Mouse (Mus musculus): ENCODE data around the gene Ptprm.

Gene Ptprm

DNA sequence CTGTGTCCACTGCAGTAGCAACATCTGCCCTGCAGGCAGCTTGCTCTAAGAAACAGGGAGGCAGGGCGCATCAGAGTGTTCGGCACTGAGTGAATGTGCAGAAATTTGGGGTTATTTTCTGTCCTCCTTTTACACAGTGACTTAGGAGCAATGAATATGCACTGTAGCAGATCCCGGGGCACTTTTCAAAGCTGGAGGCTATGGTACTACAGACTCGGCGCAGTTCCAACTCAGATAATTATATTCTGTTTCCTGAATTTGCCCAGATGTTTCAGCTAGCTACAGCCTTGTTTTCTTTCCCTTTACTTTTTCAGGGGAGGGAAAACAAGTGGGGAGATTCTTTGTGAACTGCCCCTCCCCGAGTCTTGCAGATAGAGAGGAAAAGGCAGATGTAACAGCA is 281.1 kb downstream of the Ptprm start:
- DNase-seq (ENCODE audit: low spot score), result no peak

DNA sequence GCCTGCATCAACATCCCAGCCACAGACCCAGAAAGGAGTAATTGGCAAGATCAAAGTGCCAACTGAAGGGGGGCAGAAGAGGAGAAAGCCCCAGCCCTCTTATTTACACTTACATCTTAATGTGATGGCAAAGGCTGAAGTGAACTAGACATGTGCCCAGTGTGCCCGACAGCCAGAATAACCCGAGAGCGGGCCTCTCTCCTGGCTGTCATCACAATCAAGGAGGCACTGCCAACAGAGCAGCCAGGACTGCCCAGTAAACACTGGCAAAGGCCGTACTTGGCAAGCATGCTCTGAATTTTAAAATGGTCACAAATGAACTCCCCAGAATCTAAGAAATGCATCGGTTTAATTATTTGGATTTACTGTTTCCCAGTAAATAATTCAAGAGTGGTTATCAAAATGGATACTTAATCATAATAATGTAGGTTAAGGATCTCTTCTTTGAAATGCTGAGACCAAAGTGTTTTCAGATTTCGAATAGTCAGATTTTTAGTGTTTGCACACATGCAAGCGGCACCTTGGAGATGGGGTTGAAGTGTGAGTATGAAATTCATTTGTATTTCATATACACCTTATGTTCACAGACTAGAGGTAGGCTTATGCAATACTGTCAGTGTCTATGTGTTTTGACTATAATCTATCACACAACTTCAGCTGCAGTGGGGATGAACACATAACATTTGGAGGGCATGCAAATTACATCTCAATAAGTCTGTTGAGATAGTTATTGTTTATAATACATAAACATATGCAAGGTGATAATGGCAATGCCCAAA is 282.8 kb downstream of the Ptprm start:
- no peak for DNase-seq (ENCODE audit: low spot score)

DNA sequence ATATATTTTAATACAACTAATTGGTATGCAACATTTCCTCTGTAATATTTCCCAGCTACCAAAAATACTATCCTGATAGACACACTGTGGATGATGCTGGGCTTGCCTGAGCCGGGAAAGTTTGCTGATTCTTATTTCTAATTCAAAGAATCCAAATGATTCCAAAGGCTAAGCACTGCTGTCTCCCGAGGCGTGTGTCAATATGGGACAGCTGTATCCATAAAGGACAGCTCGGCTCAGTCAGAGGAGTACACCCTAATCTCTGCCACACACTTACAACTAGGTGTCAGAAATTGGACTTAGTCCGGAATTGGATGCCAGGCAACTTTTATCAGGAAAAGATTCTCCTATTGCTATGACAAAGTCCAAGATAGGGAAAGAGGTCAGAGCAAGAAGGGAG is 290.6 kb downstream of the Ptprm start:
- no peak for DNase-seq (ENCODE audit: low spot score)

DNA sequence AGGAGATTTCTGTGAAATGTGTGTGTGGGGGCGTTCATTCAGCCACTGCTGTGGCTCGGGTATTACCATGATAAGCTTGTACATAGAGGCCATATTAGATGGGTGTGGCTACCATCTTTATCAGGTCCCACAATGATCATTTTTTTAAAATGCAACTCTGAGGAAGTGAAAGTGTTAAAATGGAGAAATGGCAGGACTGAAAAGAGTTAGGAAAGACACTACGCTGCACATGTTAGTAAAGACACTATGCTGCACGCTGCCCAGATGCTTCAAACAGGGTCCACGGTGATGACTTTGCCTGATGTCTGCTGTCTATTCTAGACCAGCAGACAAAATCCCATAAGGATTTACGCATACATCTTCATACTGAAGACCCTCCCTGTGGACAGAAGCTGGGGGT is 298.6 kb downstream of the Ptprm start:
- no peak for DNase-seq (ENCODE audit: low spot score)

DNA sequence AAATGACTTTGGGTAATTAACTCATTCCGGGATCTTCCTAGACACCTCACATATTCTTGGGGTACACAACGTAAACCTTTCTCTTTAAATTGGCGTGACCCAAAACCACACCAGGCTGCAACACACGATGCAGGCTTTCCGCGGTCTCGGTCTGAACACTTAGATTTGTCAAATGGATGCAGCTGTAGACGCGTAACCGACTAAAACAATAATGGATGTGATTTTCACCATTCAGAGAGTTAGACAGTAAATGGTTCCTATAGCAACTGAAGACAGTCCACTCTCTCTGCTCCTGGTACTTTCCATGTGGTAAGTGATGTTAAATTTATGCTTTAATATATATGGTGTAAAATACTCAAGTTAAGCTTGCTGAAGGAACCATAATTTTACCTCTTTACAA is 300.1 kb downstream of the Ptprm start:
- DNase-seq (ENCODE audit: low spot score), result no peak

DNA sequence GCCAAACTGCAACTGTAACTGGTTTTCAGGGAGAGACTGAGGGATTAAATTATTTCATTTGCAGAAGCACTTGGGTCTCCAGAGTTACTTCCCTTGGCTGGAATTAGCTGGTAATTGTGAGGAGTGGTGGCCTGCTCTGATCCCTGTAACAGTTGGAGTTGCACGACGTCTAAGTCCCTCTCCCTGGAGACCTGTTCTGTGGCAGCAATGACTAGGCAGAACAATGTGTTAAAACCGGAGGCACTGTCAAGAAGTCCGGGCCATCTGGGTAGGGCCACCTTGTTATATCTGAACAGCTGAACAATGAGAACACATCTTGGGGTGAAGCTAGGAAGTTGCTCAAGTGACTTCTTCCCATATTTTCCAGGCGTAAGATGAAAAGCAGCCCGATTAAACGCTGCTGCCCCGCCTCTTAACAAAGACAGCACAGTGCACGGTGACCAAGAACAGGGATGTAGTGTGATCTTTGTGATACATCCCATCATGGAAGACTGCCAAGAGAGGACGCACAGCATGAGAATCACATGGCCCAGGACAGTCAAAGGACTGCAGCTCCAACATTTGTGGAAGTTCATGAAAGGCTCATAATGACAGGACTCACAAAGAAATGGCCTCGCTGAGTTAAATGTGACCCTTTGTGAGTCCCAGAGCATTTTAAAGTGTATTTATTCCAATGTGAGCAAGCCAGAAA is 301.5 kb downstream of the Ptprm start:
- DNase-seq (ENCODE audit: low spot score), result no peak

DNA sequence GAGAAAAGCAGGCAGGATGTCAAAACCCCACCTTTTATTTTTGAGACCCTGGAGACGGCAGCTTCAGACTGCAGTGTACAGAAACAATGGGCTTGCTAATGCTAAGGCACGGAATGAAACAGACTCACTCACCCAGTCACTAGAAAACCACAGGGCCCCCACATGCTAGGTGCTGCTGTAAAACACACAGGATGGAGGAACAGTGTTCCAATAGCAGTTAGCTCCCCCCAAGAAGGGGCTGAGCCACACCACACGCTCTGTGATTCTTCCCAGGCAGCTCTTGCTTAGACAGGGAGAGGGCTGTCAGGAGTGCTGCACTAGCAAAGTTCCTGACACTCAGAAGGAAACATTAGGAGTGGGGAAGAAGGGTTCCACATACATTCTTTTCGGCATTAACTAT is 306.6 kb downstream of the Ptprm start:
- DNase-seq (ENCODE audit: low spot score), result peak; percentile 26

DNA sequence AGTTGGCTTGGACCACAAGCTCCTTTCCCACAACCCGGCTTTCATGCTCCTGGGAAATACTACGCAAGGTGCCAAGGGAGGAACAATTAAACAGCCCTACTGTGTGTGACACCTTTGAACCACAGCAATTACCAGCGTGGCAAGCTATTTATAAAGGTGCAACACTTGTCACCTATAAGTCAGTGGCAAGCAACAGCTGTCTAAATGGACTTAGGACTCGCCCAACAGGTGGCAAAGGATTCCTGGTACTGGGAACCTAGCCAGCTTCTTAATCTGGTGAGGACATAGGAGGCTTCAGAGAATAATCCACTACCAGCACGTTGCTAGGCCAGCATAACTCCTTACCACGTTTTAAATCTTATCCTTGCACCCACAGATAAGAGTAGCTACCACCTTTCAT is 315.7 kb downstream of the Ptprm start:
- no peak for DNase-seq (ENCODE audit: low spot score)

DNA sequence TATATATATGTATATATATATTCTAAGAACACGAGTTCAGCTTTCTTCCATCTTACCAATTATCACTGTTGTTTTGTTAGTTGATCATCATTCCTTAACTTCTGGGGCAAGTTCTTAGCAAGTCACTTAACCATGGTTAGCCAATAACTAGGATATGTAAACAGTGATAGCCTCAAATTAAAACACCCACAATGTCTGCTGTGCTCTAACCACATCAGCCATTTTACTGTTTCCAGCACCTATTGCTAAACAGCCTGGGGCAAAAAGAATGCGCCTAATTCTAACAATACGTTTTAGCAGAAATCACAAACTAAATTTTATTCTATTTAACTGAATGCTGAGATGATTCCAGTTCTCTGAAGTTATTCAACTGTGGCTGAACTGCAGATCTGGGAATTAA is 320.7 kb downstream of the Ptprm start:
- no peak for DNase-seq (ENCODE audit: low spot score)

DNA sequence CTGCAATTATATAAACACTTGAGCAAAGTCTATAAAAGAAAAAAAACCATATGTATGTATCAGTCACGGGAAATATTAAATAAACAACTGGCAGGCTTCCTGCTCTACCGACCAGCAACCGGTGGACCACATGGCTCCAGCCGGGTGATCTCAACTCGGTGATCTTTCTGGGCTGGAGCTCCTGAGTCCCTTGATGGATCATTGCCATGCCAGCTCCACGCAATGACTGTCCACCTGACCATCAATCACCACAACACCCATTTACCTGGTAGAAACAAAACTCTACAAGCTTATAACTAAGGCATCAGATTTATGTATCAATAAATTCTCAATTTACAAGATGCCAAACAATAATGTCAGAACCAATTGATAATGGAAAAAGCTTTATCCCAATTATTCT is 322.2 kb downstream of the Ptprm start:
- DNase-seq (ENCODE audit: low spot score), result no peak

DNA sequence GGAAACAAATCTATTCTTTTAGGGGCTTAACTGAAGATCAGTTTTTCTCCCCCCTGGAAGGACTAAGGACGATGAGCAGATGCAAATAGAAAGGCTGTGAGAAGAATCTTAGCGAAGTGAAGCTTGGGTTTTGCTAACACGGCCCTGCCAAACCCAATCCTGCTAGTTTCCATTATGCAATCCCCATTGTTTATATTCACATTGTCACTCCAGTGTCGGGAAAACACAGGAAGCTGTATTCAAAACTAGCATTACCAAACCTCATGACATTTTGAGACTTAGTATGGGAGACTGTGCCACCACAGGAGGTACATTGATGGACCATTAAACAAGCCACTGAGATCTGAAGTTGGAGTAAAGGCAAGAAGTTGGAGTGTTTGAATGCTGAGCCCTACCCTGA is 322.9 kb downstream of the Ptprm start:
- DNase-seq (ENCODE audit: low spot score), result no peak

DNA sequence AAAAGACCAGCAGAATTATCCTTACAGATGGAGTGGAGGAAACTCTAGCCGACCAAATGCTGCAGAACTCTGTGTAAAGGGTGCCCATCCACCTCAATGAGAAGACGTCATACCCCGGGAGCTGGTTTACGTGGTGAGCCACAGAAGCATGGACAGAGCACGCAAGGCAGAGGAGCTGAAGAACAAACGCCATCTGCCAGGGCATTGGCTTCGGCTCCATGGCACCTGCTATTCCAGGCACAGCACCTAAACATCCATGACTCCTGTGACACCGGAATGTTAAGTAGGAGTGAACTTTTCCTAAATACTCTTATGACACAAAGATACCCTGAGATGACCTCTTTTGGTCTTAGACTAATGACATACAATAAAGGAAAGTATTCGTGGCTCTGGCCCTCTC is 327.0 kb downstream of the Ptprm start:
- no peak for DNase-seq (ENCODE audit: low spot score)

DNA sequence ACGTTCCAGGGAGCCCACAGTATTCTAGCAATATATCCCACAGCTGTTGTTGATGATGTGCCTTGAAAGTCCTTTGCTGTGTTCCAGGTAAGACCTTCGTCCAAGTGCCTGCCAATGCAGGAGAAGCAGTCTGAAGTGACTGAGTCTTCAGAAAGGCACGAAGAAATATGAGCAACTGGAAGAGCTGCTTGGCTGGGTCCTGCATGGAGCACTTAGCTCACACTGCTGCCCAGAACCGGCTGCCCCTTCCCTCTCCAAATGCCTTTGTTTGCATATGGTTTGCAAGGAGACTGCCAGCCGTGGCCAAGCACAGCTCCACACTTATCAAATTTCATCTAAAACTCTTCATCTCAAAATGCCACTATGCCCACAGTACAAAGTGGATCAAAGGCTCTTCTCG is 337.8 kb downstream of the Ptprm start:
- no peak for DNase-seq (ENCODE audit: low spot score)

DNA sequence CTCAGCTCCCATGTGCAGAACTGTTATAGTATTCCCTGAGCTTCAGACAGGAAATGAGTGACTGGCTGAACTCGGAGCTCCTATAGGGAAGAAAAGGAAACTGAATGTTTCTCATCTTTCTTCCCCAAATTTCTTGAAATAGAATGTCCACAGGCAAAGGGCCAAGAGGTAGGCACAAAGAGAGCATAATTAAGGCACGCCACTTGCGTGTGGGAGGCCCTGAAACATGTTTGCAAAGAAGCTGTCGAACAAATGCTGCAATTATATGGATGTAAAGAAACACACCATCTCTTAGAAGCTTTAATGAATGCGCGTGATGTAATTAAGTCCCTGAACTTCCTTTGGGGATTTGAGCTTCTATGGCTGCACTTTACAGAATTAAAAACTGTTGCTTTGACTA is 341.0 kb downstream of the Ptprm start:
- DNase-seq (ENCODE audit: low spot score), result no peak

DNA sequence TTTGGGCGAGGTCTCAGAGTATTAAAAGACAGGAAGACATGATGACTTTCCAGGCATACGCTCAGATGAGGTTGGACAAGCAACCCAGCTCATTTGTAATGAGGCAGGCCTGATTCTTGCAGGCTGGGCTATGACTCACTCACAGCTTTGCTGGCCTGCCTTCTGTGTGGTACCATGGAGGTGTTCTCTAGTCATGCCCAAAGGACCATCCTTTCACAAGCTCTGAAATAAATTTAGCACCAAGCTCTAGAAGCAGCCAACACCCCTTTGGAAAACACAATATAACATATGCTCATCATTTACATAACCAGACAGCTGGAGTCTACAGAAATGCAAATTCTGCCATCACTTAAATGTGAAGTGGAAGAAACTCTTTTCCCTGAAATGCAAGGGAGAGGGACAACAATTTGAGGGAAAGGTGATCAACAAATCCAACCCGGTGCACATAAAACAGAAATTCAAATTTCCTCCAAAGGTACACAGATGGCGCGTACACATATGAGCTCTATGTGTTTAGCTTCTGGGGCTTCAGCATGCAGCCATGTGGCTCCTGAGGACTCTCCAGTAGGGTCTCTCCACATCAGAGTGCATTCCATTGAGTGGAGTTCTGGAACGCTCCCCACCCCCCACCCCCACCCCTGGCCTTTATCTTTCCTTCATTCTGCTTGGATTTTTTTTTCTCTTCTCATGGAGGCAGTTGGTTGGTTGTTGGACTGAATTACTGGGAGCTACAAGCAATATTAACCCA is 342.2 kb downstream of the Ptprm start:
- DNase-seq (ENCODE audit: low spot score), result no peak

DNA sequence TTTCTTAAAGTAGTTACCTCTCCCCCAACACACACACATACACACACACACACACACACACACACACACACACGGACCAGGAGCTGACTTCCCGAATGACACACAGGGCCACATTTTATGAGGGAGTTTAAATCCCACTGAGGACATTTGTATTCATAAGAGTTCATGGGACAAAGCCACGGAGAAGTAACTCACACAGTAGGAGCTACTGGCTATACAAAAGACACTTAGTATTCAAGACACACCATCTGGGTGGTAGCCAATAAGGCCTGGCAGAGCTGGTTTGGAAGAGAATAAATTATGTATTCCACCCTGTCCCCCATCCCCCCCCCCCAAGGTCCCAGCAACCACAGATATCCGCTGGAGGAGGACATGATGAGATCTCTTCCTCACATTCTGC is 344.1 kb downstream of the Ptprm start:
- DNase-seq (ENCODE audit: low spot score), result no peak

DNA sequence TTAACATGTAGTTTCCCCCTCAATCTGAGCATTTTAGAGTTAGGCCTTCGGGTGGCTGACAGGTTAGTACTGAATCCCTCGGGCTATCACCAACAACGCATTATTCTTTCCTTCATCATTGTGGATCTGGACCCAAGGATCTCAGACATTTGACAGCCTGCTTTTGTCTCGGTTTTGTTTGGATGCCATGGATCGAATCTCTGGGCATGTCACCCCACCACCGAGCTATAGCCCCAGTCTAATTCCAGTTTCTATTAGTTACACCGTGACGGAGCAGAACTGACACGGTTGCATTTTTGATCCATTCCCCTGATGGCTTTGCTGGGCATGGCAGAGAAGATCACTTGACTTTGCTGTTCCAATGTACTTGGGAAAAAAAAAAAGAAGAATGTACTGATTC is 346.1 kb downstream of the Ptprm start:
- DNase-seq (ENCODE audit: low spot score), result no peak

DNA sequence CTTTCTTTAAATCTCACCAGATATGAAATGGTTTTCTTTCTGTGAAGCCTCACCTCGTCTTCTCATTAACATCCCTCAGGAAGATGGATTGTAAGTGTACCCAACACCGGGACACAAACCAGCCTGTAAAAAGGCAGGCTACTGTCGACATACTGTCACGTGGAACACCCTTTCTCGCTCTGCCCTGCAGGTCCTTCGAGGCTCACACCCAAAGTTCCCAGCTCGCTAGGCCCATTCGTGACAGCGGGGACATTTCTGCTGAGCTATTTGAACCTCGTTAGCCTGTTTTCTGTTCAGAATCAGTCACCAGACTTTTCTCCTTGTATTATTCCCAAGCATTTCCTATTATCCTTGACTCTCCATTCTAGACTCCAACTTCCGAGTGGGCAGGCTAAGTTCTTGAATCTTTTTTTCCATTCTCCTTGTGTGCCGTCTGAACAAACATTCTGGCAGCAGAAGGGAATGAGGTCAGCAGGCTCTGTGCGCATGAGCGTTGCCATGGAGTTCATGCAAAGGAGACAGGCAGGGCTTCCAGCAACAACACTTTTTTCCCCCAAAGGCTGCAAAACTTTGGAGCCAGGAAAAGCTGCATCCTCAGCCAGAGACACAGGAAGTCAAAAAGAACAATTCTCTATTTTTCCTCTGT is 347.4 kb downstream of the Ptprm start:
- DNase-seq (ENCODE audit: low spot score), result peak; percentile 39

DNA sequence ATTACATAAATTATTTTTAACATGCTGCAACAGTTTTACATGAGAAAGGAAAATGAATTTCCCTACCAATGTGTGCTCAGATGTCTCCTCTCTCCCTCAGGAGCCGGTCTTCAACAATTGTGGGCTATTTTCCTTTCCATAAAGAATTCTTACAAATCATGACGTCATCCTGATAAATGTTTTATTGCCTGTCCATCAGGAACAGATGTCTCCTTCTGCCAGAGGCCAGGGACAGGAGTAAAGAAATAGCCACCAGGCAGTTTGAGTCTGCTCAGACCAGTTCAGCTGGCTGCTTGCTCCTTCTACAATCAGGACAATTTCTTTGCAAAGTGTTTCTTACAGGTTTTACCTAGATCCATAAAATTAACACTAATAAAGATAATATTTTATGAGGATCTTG is 357.4 kb downstream of the Ptprm start:
- DNase-seq (ENCODE audit: low spot score), result peak; percentile 55

DNA sequence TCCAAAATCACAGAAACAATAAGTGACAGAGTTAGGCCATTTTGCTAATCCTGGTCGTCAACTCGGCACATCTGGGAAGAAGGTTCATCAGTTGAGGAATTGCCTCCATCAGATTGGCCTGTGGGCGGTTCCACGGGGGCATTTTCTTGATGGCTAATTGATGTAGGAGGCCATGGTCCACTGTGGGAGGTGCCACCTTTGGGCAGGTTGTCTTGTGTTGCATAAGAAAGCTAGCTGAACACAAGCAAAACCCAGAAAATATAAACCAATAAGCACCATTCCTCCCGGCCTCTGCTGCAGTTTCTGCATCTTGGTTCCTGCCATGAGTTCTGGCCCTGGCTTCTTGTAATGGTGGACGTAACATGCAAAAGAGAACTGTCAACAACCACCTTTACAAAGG is 358.2 kb downstream of the Ptprm start:
- DNase-seq (ENCODE audit: low spot score), result no peak

DNA sequence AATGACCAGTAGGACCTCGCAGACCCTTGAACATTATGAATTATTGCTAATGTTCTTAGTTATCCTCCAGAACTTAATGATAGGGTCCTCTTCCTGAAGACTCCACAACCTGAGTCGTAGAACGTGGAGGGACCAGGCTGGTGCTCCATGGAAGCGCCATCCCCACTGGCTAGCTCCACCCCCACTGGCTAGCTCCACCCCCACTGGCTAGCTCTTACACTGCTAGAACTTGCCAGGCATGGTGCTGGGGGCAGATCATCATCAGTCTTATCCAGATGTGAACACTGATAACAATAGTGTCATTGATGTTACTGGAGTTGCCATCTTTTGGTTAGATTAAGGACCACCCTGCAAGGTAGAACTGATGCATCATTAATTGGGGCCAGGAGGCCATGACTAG is 362.4 kb downstream of the Ptprm start:
- DNase-seq (ENCODE audit: low spot score), result no peak

DNA sequence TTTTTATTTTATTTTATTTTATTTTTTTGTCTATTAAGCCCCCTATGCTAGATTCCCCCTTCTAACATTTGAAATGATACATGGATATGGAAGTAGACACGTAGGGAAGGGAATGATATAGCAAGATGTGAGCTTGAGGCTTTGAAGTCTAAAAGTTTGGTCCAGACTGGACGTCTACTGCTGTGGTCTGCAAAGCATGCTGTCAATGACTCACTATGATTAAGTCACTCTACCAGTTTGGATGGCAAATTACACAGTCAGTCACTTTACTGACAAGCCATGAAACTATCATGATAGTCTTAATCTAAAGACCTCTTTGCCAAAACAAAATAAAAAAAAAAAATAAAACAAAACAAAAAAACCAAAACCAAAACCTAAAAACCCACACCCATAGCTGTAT is 363.5 kb downstream of the Ptprm start:
- DNase-seq (ENCODE audit: low spot score), result no peak

DNA sequence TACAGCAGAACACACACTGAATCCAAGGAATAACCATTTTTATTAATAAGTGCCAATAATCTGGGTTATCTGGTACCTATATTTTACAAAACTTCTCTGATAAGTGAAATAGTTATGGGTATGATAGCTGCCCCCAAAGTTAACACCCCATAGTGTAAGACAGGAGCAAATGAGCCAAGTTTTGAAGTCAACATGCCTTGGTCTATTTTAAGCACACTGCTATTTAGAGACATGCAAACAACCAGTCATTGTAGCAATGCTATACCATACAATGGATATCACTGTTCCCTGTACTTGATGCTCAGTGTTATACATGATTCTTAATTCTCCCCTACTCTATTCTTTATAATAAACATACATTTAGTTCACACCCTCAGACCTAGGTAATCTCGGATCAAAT is 366.2 kb downstream of the Ptprm start:
- DNase-seq (ENCODE audit: low spot score), result no peak

All from retina, embryonic 14.5 days (tissue).